In genomic region chr2:103283730-103284129, GRCm38 (mm10) we compare ENCODE assay signal across 16 mouse cellular contexts. TPM values are rescaled to one million over a fixed set of nuclear protein-coding genes. Genes with fewer than 3 reads are reported as not detected.
DNase-seq lines count a peak whose midpoint lies in the region; ATAC-seq and TF ChIP-seq lines count a peak whose summit lies in the region.
"Had no signal": no experiment of that assay in that cellular context is flagged by ENCODE, and none has a peak within 500 bp of the region (broad histone marks: within the 10 kb centered on the region; RNA-seq: fewer than 3 reads in every experiment).

No protein-coding gene starts in this region.

- no peaks in the 10 kb centered on the region for H3K9me3 ChIP-seq in stomach, embryonic 15.5 days
- H3K9me3 ChIP-seq: G1E; hindbrain, embryonic 13.5 days; midbrain, embryonic 13.5 days had no signal

- peaks cover 9% of the 10 kb centered on the region for H3K4me1 ChIP-seq in lung, adult 2 months (ENCODE audit: control insufficient read depth, insufficient read depth, low read length)
- 0 out of 2 replicates have a peak, but pooled peaks cover 4% of the 10 kb centered on the region for H3K4me1 ChIP-seq in stomach, embryonic 15.5 days
- H3K4me1 ChIP-seq: hindbrain, embryonic 13.5 days; midbrain, embryonic 13.5 days had no signal

- H3K4me2 ChIP-seq in stomach, embryonic 15.5 days, result no peak overlapping the region
- H3K4me2 ChIP-seq: heart, embryonic 11.5 days; hindbrain, embryonic 13.5 days; midbrain, embryonic 13.5 days had no signal

- no peaks in the 10 kb centered on the region for H3K27me3 ChIP-seq in stomach, embryonic 15.5 days (replicated peaks)
- H3K27me3 ChIP-seq: midbrain, embryonic 13.5 days had no signal

- H3K9ac ChIP-seq in stomach, embryonic 15.5 days, result no peak overlapping the region
- H3K9ac ChIP-seq: hindbrain, embryonic 13.5 days; liver, embryonic 14.5 days; midbrain, embryonic 13.5 days had no signal

- no peaks in the 10 kb centered on the region for H3K36me3 ChIP-seq in stomach, embryonic 15.5 days
- H3K36me3 ChIP-seq: G1E; hindbrain, embryonic 13.5 days; midbrain, embryonic 13.5 days had no signal

- H3K27ac ChIP-seq in stomach, embryonic 15.5 days, result peak overlapping the region; percentile 41; the same call in 1 of the 2 replicates
- H3K27ac ChIP-seq: hindbrain, embryonic 13.5 days; liver, embryonic 14.5 days; midbrain, embryonic 13.5 days had no signal

- 35% methylated on average over 8 of the region's 8 CpGs for WGBS in lung, adult 2 months
- WGBS in stomach, embryonic 15.5 days, result 52% methylated on average over 8 of the region's 8 CpGs

- DNase-seq in lung, adult 2 months, result peak; percentile 43
- no peak for DNase-seq in lung, postnatal 25 days (ENCODE audit: low spot score)
- DNase-seq in kidney, adult 11 months, result peak; percentile 37
- peak; percentile 47 to 61 for DNase-seq in kidney, postnatal 25 days
- DNase-seq in embryo, embryonic 9.5 days (ENCODE audit: extremely low spot score), result no peak
- no peak for DNase-seq in left cerebral cortex, adult 18-20 months (ENCODE audit: low spot score in 2 of 2)
- DNase-seq: cerebellum, adult 9-10 months had no signal

- H3K4me3 ChIP-seq in lung, adult 2 months (replicated peaks; ENCODE audit: extremely low read depth, low read depth, low read length), result no peak overlapping the region
- no peak overlapping the region for H3K4me3 ChIP-seq in stomach, embryonic 15.5 days (replicated peaks)
- H3K4me3 ChIP-seq: hindbrain, embryonic 13.5 days; midbrain, embryonic 13.5 days had no signal

- ATAC-seq in stomach, embryonic 15.5 days (ENCODE audit: insufficient read depth, low FRiP score, low read depth), result no peak
- ATAC-seq: midbrain, embryonic 13.5 days had no signal

- no peak for TF ChIP-seq POLR2A in lung, adult 2 months (IDR thresholded peaks at IDR 0.05; ENCODE audit: borderline replicate concordance, extremely low read depth, low read depth, low read length)

- TF ChIP-seq CTCF in lung, adult 2 months (IDR thresholded peaks at IDR 0.05; ENCODE audit: insufficient read depth, low read length), result no peak

RNA-seq across cellular contexts. Expression of gene Ehf, which starts 19.3 kb away (rescaled TPM):
- polyA plus RNA-seq in lung, adult 2 months (2012; rRNA removed), result 23.1 and 38.4 TPM in 2 replicates
- 28.6 and 32.2 TPM in 2 replicates for polyA plus RNA-seq in stomach, embryonic 15.5 days (2015; fragmentation: Nextera tagmentation; extraction: Ambion mirVana)
- total RNA-seq in left cerebral cortex, adult 18-20 months (2021), result under 1 TPM in 1 of 2 experiments, not detected in 1; 0.07 TPM
- total RNA-seq: layer of hippocampus, adult 8-10 months had no signal
- polyA plus RNA-seq: C2C12; forebrain, embryonic 11.5 days had no signal

Comparison
In these comparisons a context has a peak if more than half of its experiments do, and no peak if none do; other contexts are left out.
1. DNase-seq: peak in lung, adult 2 months (single experiment), kidney, adult 11 months (single experiment) and kidney, postnatal 25 days (2 of 2); none in lung, postnatal 25 days (single experiment), embryo, embryonic 9.5 days (single experiment) and left cerebral cortex, adult 18-20 months (0 of 2).